Mouse (Mus musculus) midbrain, embryonic 10.5 days (tissue): ENCODE measurements around the gene Abi2. TPM values are rescaled to one million over a fixed set of nuclear protein-coding genes. Genes with fewer than 3 reads are reported as not detected.
"Not testable (repeated sequence)": the region's sequence is repeated elsewhere in the genome, so short reads cannot be mapped to it uniquely, and the experiment has no call there.

Source experiments
- DNase-seq: peaks from one replicate; pipeline ENCODE4 v3.0.0-alpha.2; 2017; ENCODE audit warnings: low spot score
- H3K27ac ChIP-seq: fragments of 300-500 bp; sonication (generic); replicated peaks from 2 replicates; pipeline ENCODE4 v1.5.1; 2016; ENCODE audit warnings: mild to moderate bottlenecking
- H3K27me3 ChIP-seq: fragments of 300-500 bp; sonication (generic); 2 replicates; pipeline ENCODE4 v1.6.1; 2016; ENCODE audit warnings: low read depth, mild to moderate bottlenecking; ENCODE audit not compliant: poor library complexity, severe bottlenecking
- H3K36me3 ChIP-seq: fragments of 300-500 bp; sonication (generic); 2 replicates; pipeline ENCODE4 v1.6.1; 2016; ENCODE audit warnings: mild to moderate bottlenecking, moderate library complexity
- H3K4me1 ChIP-seq: fragments of 300-500 bp; sonication (generic); 2 replicates; pipeline ENCODE4 v1.6.1; 2016
- H3K4me3 ChIP-seq: fragments of 300-500 bp; sonication (generic); 2 replicates; pipeline ENCODE4 v1.5.1; 2016; ENCODE audit warnings: mild to moderate bottlenecking, moderate library complexity
- H3K9me3 ChIP-seq: fragments of 300-500 bp; sonication (generic); replicated peaks from 2 replicates; pipeline ENCODE4 v1.6.1; 2016; ENCODE audit warnings: mild to moderate bottlenecking
- WGBS: fragments of 180-500 bp; shearing (Covaris S2); methylation state at CpG from one replicate; pipeline ENCODE4 v1.1.7; 2016; 5-methylcytosine and 5-hydroxymethylcytosine counted together
- polyA plus RNA-seq: library from polyadenylated mRNA; unstranded; fragments of >200 nt; fragmentation: Nextera tagmentation; extraction: Ambion mirVana; gene quantifications from 2 replicates; pipeline ENCODE4 v1.2.1, GENCODE M21; 2016

The Abi2 gene
- polyA plus RNA-seq, 1 experiment from 2014 or later = 52.4 TPM

DNA sequence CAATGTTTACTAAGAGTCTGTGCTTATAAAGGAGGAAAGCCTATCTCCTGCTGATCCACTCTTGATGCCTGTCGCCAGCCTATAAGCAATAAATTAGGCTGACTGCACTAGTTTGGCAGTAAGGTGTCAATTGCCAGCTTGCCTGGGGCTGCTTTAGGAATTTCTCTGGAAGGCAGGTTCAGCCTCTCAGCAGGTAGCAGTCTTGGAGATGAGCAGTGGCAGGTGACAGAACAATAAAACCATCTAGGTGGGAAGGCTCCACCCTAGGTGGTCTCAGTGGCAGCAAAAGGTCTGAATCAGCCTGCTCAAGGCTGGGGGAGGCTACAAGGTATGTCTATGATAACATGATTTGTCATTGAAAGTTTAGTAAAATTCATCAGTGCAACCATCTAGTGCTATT is 23.1 kb downstream of the Abi2 start:
- H3K9me3 ChIP-seq = no peaks in the 10 kb centered on the region
- 26% methylated on average over 1 of the region's 1 CpGs for WGBS
- H3K4me3 ChIP-seq = no peak overlapping the region
- H3K4me1 ChIP-seq = no peaks in the 10 kb centered on the region
- peaks cover 26% of the 10 kb centered on the region for H3K36me3 ChIP-seq
- no peaks in the 10 kb centered on the region for H3K27me3 ChIP-seq
- DNase-seq = no peak
- no peak overlapping the region for H3K27ac ChIP-seq

GRCm38 (mm10) chr1:60441438-60441837 is 32.0 kb downstream of the Abi2 start:
- not testable (repeated sequence) for DNase-seq, H3K9me3 ChIP-seq, H3K27me3 ChIP-seq, H3K4me1 ChIP-seq, H3K4me3 ChIP-seq, H3K27ac ChIP-seq
- WGBS = 78% methylated on average over 5 of the region's 5 CpGs
- H3K36me3 ChIP-seq = peaks cover 59% of the 10 kb centered on the region

DNA sequence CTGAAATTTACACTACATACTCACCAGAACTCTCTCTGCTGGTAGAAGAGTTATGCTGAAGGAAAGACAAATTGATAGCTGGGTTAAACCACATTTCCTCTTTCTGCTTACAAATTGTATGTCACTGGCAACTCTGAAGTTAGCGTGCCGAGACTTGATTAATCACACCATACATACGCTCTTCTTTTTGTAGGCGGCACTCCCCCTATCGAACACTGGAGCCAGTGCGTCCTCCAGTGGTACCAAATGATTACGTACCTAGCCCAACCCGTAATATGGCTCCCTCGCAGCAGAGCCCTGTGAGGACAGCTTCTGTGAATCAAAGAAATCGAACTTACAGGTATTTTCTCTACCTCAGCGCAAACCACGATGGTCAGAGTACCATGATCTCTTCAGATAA is 37.6 kb downstream of the Abi2 start:
- Histone ChIP-seq H3K27ac (no peak overlapping the region), H3K4me1 (no peaks in the 10 kb centered on the region), H3K4me3 (no peak overlapping the region), H3K9me3 (no peaks in the 10 kb centered on the region), H3K36me3 (peaks cover 52% of the 10 kb centered on the region), H3K27me3 (no peaks in the 10 kb centered on the region)
- 89% methylated on average over 12 of the region's 12 CpGs for WGBS
- DNase-seq = no peak

- H3K4me1 ChIP-seq = no peaks in the 10 kb centered on the region
- H3K27ac ChIP-seq = no peak overlapping the region
- no peaks in the 10 kb centered on the region for H3K27me3 ChIP-seq
- H3K9me3 ChIP-seq = no peaks in the 10 kb centered on the region
- DNase-seq = no peak
- no peak overlapping the region for H3K4me3 ChIP-seq
- peaks cover 68% of the 10 kb centered on the region for H3K36me3 ChIP-seq
- 33% methylated on average over 1 of the region's 1 CpGs for WGBS
Measured at GRCm38 (mm10) chr1:60449896-60450295, 40.5 kb downstream of the Abi2 start.

GRCm38 (mm10) chr1:60460623-60461022 is 51.2 kb downstream of the Abi2 start:
- 89% methylated on average over 1 of the region's 1 CpGs for WGBS
- no peak overlapping the region for H3K27ac ChIP-seq
- H3K4me1 ChIP-seq = no peaks in the 10 kb centered on the region
- H3K9me3 ChIP-seq = no peaks in the 10 kb centered on the region
- peaks cover 64% of the 10 kb centered on the region for H3K36me3 ChIP-seq
- no peaks in the 10 kb centered on the region for H3K27me3 ChIP-seq
- DNase-seq = no peak
- no peak overlapping the region for H3K4me3 ChIP-seq

- Histone ChIP-seq H3K27me3 (no peaks in the 10 kb centered on the region), H3K4me3 (no peak overlapping the region), H3K4me1 (no peaks in the 10 kb centered on the region), H3K9me3 (no peaks in the 10 kb centered on the region), H3K27ac (no peak overlapping the region), H3K36me3 (peaks cover 50% of the 10 kb centered on the region)
- no peak for DNase-seq
- 93% methylated on average over 2 of the region's 2 CpGs for WGBS
Measured at GRCm38 (mm10) chr1:60469491-60469890, 60.1 kb downstream of the Abi2 start.

- Histone ChIP-seq H3K27ac (no peak overlapping the region), H3K36me3 (peaks cover 47% of the 10 kb centered on the region), H3K27me3 (no peaks in the 10 kb centered on the region), H3K4me1 (no peaks in the 10 kb centered on the region), H3K9me3 (no peaks in the 10 kb centered on the region), H3K4me3 (no peak overlapping the region)
- WGBS = 88% methylated on average over 7 of the region's 7 CpGs
- no peak for DNase-seq
Measured at GRCm38 (mm10) chr1:60470541-60470940, 61.1 kb downstream of the Abi2 start.

DNA sequence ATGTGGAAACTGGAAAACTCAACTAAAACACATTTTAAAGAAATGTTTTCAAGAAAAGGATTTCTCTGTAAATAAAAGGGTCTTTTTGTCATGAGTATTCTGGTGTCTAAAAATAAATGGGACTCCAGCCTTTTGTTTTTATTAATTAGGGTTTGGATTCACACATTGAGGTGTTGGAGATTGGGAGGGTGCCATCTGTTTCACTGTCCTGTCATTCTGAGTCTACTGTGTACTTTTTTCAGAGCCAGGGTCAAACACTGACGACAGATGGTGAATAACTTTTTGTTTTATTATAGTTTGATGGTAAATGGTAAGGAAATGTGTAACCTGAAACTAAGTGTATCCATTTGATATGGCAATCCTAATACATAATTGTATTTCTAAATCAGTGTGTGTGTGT is 72.1 kb downstream of the Abi2 start:
- 77% methylated on average over 1 of the region's 1 CpGs for WGBS
- peaks cover 56% of the 10 kb centered on the region for H3K36me3 ChIP-seq
- no peaks in the 10 kb centered on the region for H3K4me1 ChIP-seq
- H3K4me3 ChIP-seq = no peak overlapping the region
- no peaks in the 10 kb centered on the region for H3K27me3 ChIP-seq
- no peak for DNase-seq
- no peak overlapping the region for H3K27ac ChIP-seq
- no peaks in the 10 kb centered on the region for H3K9me3 ChIP-seq

- Histone ChIP-seq H3K4me1 (no peaks in the 10 kb centered on the region), H3K9me3 (no peaks in the 10 kb centered on the region), H3K27me3 (no peaks in the 10 kb centered on the region), H3K36me3 (peaks cover 56% of the 10 kb centered on the region), H3K27ac (no peak overlapping the region), H3K4me3 (no peak overlapping the region)
- DNase-seq = no peak
- 96% methylated on average over 1 of the region's 1 CpGs for WGBS
Measured at GRCm38 (mm10) chr1:60482881-60483280, 73.5 kb downstream of the Abi2 start.

DNA sequence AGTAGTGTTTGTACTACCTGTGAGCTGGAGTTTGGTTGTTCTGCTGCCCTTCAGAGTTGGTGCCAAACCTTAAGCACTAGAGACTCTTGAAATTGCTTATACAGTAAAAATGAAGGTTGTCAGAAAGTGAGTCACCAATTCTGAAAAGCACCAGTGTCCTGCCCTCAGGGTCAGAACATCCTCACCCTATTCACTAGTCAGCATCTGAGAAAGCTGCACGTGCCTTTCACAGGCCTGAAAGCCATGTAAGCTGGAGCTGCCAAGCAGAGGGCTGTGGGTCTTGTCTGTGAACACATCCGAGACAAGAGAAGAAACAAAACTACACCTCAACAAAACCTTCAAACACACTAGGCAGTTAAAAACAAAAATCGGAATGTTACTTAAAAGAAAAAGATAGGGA is 76.2 kb downstream of the Abi2 start:
- Histone ChIP-seq H3K4me3 (no peak overlapping the region), H3K9me3 (no peaks in the 10 kb centered on the region), H3K27ac (no peak overlapping the region), H3K27me3 (no peaks in the 10 kb centered on the region), H3K4me1 (no peaks in the 10 kb centered on the region), H3K36me3 (peaks cover 63% of the 10 kb centered on the region)
- no peak for DNase-seq
- 83% methylated on average over 3 of the region's 3 CpGs for WGBS

DNA sequence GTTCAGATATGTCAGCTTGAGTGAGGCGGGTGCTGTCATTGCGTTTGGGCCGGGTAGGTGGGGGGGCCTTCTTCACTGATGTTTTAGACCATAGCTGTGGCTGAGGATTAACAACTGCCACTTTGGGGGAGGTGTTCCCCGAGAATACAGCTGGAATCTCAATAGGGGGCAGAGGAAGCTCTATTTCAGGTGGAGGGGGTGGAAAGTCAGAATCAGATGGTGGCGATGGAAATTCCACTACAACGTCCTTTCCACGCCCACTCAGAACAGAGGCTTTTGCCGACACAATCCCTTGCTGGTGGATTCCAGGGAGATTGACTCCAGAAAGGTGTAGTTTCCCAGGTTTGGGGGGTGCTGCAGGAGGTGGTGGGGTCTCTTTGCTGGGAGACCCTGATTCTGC is 79.2 kb downstream of the Abi2 start:
- no peaks in the 10 kb centered on the region for H3K9me3 ChIP-seq
- H3K27me3 ChIP-seq = no peaks in the 10 kb centered on the region
- H3K4me1 ChIP-seq = no peaks in the 10 kb centered on the region
- no peak for DNase-seq
- no peak overlapping the region for H3K4me3 ChIP-seq
- peaks cover 78% of the 10 kb centered on the region for H3K36me3 ChIP-seq
- 90% methylated on average over 8 of the region's 8 CpGs for WGBS
- no peak overlapping the region for H3K27ac ChIP-seq

DNA sequence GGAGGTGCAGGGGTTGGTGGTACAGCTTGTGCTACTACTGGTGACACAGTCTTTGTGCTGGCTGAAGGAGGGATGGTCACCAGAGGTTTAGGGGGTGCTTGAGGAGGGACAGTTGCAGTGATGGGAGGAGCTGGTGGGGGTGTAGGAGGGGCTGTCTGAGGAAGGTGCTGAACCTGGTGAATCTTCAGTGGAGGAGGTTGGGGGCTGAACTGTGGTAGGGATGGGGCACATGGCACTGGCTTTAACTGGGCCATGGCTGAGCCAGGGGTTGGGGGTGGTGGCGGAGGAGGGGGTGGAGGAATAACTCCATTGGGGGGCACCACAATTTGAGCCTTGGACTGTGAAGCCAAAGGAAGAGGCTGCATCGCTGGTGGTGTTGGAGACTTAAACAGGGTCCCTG is 80.2 kb downstream of the Abi2 start:
- H3K4me3 ChIP-seq = no peak overlapping the region
- no peak for DNase-seq
- H3K4me1 ChIP-seq = no peaks in the 10 kb centered on the region
- H3K27me3 ChIP-seq = no peaks in the 10 kb centered on the region
- no peaks in the 10 kb centered on the region for H3K9me3 ChIP-seq
- 93% methylated on average over 2 of the region's 2 CpGs for WGBS
- H3K36me3 ChIP-seq = peaks cover 84% of the 10 kb centered on the region
- no peak overlapping the region for H3K27ac ChIP-seq

DNA sequence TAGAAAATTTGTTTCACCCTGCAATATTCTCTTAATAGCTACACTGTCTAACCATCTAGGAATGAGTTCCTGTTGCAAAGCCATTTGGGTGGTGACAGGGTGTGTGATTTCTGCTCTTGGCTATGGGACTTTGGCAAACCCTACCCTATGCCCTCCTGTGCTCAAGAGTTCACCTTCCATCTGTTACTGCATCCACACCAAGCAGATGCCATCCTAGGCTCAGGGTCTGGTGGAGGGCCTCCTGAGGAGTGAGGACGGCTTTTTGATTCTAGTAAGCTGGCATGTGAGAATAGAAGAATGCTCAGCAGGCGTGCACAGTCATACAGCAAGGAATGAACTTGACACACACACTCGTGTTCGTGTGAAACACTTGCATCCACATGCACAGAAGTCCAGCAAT is 81.1 kb downstream of the Abi2 start:
- Histone ChIP-seq H3K27me3 (no peaks in the 10 kb centered on the region), H3K4me3 (no peak overlapping the region), H3K4me1 (no peaks in the 10 kb centered on the region), H3K36me3 (peaks cover 93% of the 10 kb centered on the region), H3K9me3 (no peaks in the 10 kb centered on the region), H3K27ac (no peak overlapping the region)
- no peak for DNase-seq
- WGBS = 85% methylated on average over 4 of the region's 4 CpGs

- WGBS = 92% methylated on average over 5 of the region's 5 CpGs
- Histone ChIP-seq H3K4me3 (no peak overlapping the region), H3K4me1 (no peaks in the 10 kb centered on the region), H3K9me3 (no peaks in the 10 kb centered on the region), H3K36me3 (peaks cover 98% of the 10 kb centered on the region), H3K27ac (no peak overlapping the region), H3K27me3 (no peaks in the 10 kb centered on the region)
- no peak for DNase-seq
Measured at GRCm38 (mm10) chr1:60492404-60492803, 83.0 kb downstream of the Abi2 start.
